Mouse (Mus musculus) MEL (cell line): ENCODE measurements at regions not wholly inside any gene's neighbourhood (a gene's known extent, or its start where the extent isn't known, plus 50 kb on each side); places are given as distances from the start of the nearest gene placed in this dataset.

Experiments used
- DNase-seq: peaks from one replicate; pipeline ENCODE4 v3.0.0; 2011; ENCODE audit warnings: low read depth, low spot score
- H3K27ac ChIP-seq: 2 replicates; pipeline ENCODE4 v1.5.1; 2012; ENCODE audit warnings: low read depth, mild to moderate bottlenecking, control low read depth, low read length, moderate library complexity; ENCODE audit not compliant: control insufficient read depth
- H3K27me3 ChIP-seq, 2 experiments: fragments of 150-350 bp in 1 of 2; sonication (generic) in 1 of 2; 2 replicates each; pipeline ENCODE4 v1.6.1; 2012; ENCODE audit warnings: low read length in 2 of 2, mild to moderate bottlenecking in 2 of 2, improper control_type of control experiment in 1 of 2, moderate library complexity in 1 of 2; ENCODE audit not compliant: insufficient read depth in 2 of 2, control insufficient read depth in 1 of 2
- H3K36me3 ChIP-seq, 2 experiments: 2 replicates each; pipeline ENCODE4 v1.6.1; 2012 to 2014; ENCODE audit warnings: low read length in 2 of 2, improper control_type of control experiment in 1 of 2, inconsistent platforms in 1 of 2, mild to moderate bottlenecking in 1 of 2; ENCODE audit not compliant: insufficient read depth in 2 of 2, control insufficient read depth in 1 of 2
- H3K4me1 ChIP-seq, 2 experiments: fragments of 150-350 bp in 1 of 2; sonication (generic) in 1 of 2; 2 replicates each; pipeline ENCODE4 v1.6.1; 2012; ENCODE audit warnings: low read length in 2 of 2, improper control_type of control experiment in 1 of 2, mild to moderate bottlenecking in 1 of 2; ENCODE audit not compliant: insufficient read depth in 2 of 2, control insufficient read depth in 1 of 2
- H3K4me3 ChIP-seq, 2 experiments: fragments of 150-350 bp in 1 of 2; sonication (generic) in 1 of 2; 2 replicates each; pipeline ENCODE4 v1.5.1; 2012; ENCODE audit warnings: low read depth in 2 of 2, low read length in 2 of 2, mild to moderate bottlenecking in 2 of 2, moderate library complexity in 2 of 2, control low read depth in 1 of 2, improper control_type of control experiment in 1 of 2; ENCODE audit not compliant: control insufficient read depth in 1 of 2, insufficient read depth in 1 of 2
- H3K79me2 ChIP-seq: 2 replicates; pipeline ENCODE4 v1.6.1; 2012; ENCODE audit warnings: mild to moderate bottlenecking, low read length, moderate library complexity; ENCODE audit not compliant: control insufficient read depth, poor library complexity, insufficient read depth
- H3K9ac ChIP-seq: 2 replicates; pipeline ENCODE4 v1.6.1; 2012; ENCODE audit warnings: low read depth, mild to moderate bottlenecking, control low read depth, low read length, moderate library complexity; ENCODE audit not compliant: control insufficient read depth, poor library complexity, severe bottlenecking
- H3K9me3 ChIP-seq: fragments of 150-350 bp; sonication (generic); replicated peaks from 2 replicates; pipeline ENCODE4 v1.6.1; 2012; ENCODE audit warnings: mild to moderate bottlenecking, low read length, improper control_type of control experiment, moderate library complexity; ENCODE audit not compliant: insufficient read depth
- BHLHE40 ChIP-seq: IDR thresholded peaks from 2 replicates; pipeline ENCODE4 v1.6.1; 2012; ENCODE audit warnings: low read depth, mild to moderate bottlenecking, inconsistent platforms, low read length, improper control_type of control experiment, borderline replicate concordance
- CHD1 ChIP-seq: IDR thresholded peaks from 2 replicates; pipeline ENCODE4 v1.6.1; 2012; ENCODE audit warnings: low read depth, mild to moderate bottlenecking, inconsistent platforms, low read length, improper control_type of control experiment
- CHD2 ChIP-seq: IDR thresholded peaks from 2 replicates; pipeline ENCODE4 v1.6.1; 2011; ENCODE audit warnings: low read length, improper control_type of control experiment
- ELF1 ChIP-seq: IDR thresholded peaks from 2 replicates; pipeline ENCODE4 v1.6.1; 2014; ENCODE audit warnings: low read depth, mild to moderate bottlenecking, inconsistent platforms, low read length, improper control_type of control experiment, moderate library complexity
- ETS1 ChIP-seq: IDR thresholded peaks from 2 replicates; pipeline ENCODE4 v1.6.1; 2012; ENCODE audit warnings: low read depth, mild to moderate bottlenecking, inconsistent platforms, low read length, improper control_type of control experiment, moderate library complexity
- HCFC1 ChIP-seq: IDR thresholded peaks from 2 replicates; pipeline ENCODE4 v1.6.1; 2012; ENCODE audit warnings: low read depth, mild to moderate bottlenecking, inconsistent platforms, low read length, improper control_type of control experiment, moderate library complexity
- MAX ChIP-seq: IDR thresholded peaks from 2 replicates; pipeline ENCODE4 v1.6.1; 2011; ENCODE audit warnings: low read length, improper control_type of control experiment
- MEF2A ChIP-seq: IDR thresholded peaks from 2 replicates; pipeline ENCODE4 v1.6.1; 2014; ENCODE audit warnings: low read depth, mild to moderate bottlenecking, inconsistent platforms, low read length, improper control_type of control experiment; ENCODE audit not compliant: poor library complexity, insufficient replicate concordance, severe bottlenecking; ENCODE audit errors: extremely low read depth
- MYB ChIP-seq: IDR thresholded peaks from 2 replicates; pipeline ENCODE4 v1.6.1; 2011; ENCODE audit warnings: mild to moderate bottlenecking, low read depth, low read length, improper control_type of control experiment
- NRF1 ChIP-seq: IDR thresholded peaks from 2 replicates; pipeline ENCODE4 v1.6.1; 2014; ENCODE audit warnings: low read depth, mild to moderate bottlenecking, inconsistent platforms, low read length, improper control_type of control experiment, moderate library complexity; ENCODE audit not compliant: poor library complexity, insufficient read depth, severe bottlenecking
- POLR2AphosphoS2 ChIP-seq: IDR thresholded peaks from 2 replicates; pipeline ENCODE4 v1.6.1; 2011; ENCODE audit warnings: low read length, improper control_type of control experiment
- POLR2AphosphoS5 ChIP-seq: IDR thresholded peaks from 2 replicates; pipeline ENCODE4 v1.6.1; 2012; ENCODE audit warnings: low read depth, borderline replicate concordance, mild to moderate bottlenecking, inconsistent platforms, low read length, moderate library complexity, mixed read lengths
- RCOR1 ChIP-seq: IDR thresholded peaks from 2 replicates; pipeline ENCODE4 v1.6.1; 2012; ENCODE audit warnings: low read depth, mild to moderate bottlenecking, inconsistent platforms, low read length, improper control_type of control experiment
- SIN3A ChIP-seq: IDR thresholded peaks from 2 replicates; pipeline ENCODE4 v1.6.1; 2012; ENCODE audit warnings: low read length, improper control_type of control experiment, inconsistent platforms
- TCF12 ChIP-seq: IDR thresholded peaks from 2 replicates; pipeline ENCODE4 v1.6.1; 2014; ENCODE audit warnings: low read depth, mild to moderate bottlenecking, inconsistent platforms, low read length, improper control_type of control experiment, moderate library complexity
- UBTF ChIP-seq: IDR thresholded peaks from 2 replicates; pipeline ENCODE4 v1.6.1; 2012; ENCODE audit warnings: low read depth, mild to moderate bottlenecking, inconsistent platforms, low read length, improper control_type of control experiment, moderate library complexity, borderline replicate concordance; ENCODE audit not compliant: insufficient read depth
- ZC3H11A ChIP-seq: IDR thresholded peaks from 2 replicates; pipeline ENCODE4 v1.6.1; 2012; ENCODE audit warnings: low read depth, mild to moderate bottlenecking, inconsistent platforms, low read length, improper control_type of control experiment
- ZKSCAN1 ChIP-seq: IDR thresholded peaks from 2 replicates; pipeline ENCODE4 v1.6.1; 2012; ENCODE audit warnings: low read depth, mild to moderate bottlenecking, inconsistent platforms, low read length, improper control_type of control experiment, moderate library complexity

- H3K27me3 ChIP-seq, result peaks cover 2 to 3% of the 10 kb centered on the region in 2 experiments; a peak in 3 of 4 replicates
- DNase-seq, result no peak
- no peak overlapping the region for H3K4me3 ChIP-seq
- no peaks in the 10 kb centered on the region for H3K79me2 ChIP-seq
- no peak overlapping the region for H3K9ac ChIP-seq
- H3K4me1 ChIP-seq, result peaks cover 0 to 3% of the 10 kb centered on the region in 2 experiments; a peak in 1 of 4 replicates
- peaks cover 0 to 4% of the 10 kb centered on the region in 2 experiments; a peak in 1 of 4 replicates for H3K36me3 ChIP-seq
- H3K27ac ChIP-seq, result no peak overlapping the region
- no peaks in the 10 kb centered on the region for H3K9me3 ChIP-seq
- TF ChIP-seq TCF12 (no peak), POLR2AphosphoS5 (no peak), NRF1 (no peak), HCFC1 (no peak), ETS1 (no peak), ZC3H11A (no peak), MEF2A (no peak), RCOR1 (no peak), CHD2 (no peak), ELF1 (no peak), BHLHE40 (no peak)
Observed at GRCm38 (mm10) chr6:31029777-31030176, 70.9 kb upstream of the Klf14 start.

DNA sequence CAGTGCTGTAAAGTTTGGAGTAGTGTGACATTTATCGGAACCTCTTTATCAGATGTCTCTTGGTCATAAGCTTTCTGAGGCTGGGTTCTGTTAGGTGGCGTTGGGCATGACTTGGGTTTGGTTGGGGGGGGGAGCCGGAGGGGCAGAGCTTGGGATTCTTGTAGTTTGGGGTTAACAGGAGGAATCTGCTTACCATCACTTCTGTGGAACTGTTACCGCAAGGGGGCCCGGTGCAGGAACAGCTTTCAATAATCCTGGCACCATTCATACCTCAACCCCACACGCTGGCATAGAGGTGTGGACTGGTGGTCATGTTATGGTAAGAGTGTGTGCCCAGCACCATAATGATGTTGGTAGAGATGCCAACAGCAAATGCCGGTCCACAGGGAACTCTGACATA is 72.1 kb upstream of the Klf14 start:
- no peak overlapping the region for H3K27ac ChIP-seq
- H3K4me3 ChIP-seq, result no peak overlapping the region
- TF ChIP-seq ZKSCAN1 (no peak), SIN3A (no peak), MEF2A (no peak), POLR2AphosphoS2 (no peak), CHD2 (no peak), CHD1 (no peak), MYB (no peak), UBTF (no peak), MAX (no peak)
- no peaks in the 10 kb centered on the region for H3K79me2 ChIP-seq
- no peak overlapping the region for H3K9ac ChIP-seq
- H3K27me3 ChIP-seq, result peaks cover 0 to 3% of the 10 kb centered on the region in 2 experiments; a peak in 2 of 4 replicates
- H3K36me3 ChIP-seq, result peaks cover 0 to 4% of the 10 kb centered on the region in 2 experiments; a peak in 1 of 4 replicates
- H3K4me1 ChIP-seq, result peaks cover 0 to 3% of the 10 kb centered on the region in 2 experiments; a peak in 1 of 4 replicates
- DNase-seq, result no peak
- H3K9me3 ChIP-seq, result no peaks in the 10 kb centered on the region
